Mouse (Mus musculus): ENCODE results near the gene Nr3c2. TPM values are rescaled to one million over a fixed set of nuclear protein-coding genes. Genes with fewer than 3 reads are reported as not detected.

Nr3c2 gene
- polyA plus RNA-seq, 1 experiment from 2014 or later, result 1.4 TPM

GRCm38 (mm10) chr8:76901430-76902204 is 2.4 kb downstream of the Nr3c2 start:
- ATAC-seq, result peak; percentile 96

GRCm38 (mm10) chr8:76902205-76903078 is 3.2 kb downstream of the Nr3c2 start:
- Histone ChIP-seq H3K27ac (ENCODE audit: low read depth, low read length) (no peak overlapping the region), H3K4me3 (ENCODE audit: low read depth, low read length) (peak overlapping the region; percentile 67), H3K9ac (ENCODE audit: low read length) (peak overlapping the region; percentile 46; the same call in 1 of the 2 replicates), H3K36me3 (ENCODE audit: control insufficient read depth, insufficient read depth, low read length) (no peaks in the 10 kb centered on the region), H3K4me2 (ENCODE audit: low read length) (peak overlapping the region; percentile 100), H3K4me1 (ENCODE audit: control insufficient read depth, insufficient read depth, low read length) (peaks cover 2% of the 10 kb centered on the region; the same call in 1 of the 2 replicates), H3K9me3 (replicated peaks; ENCODE audit: control insufficient read depth, low read length) (no peaks in the 10 kb centered on the region), H3K27me3 (replicated peaks; ENCODE audit: control insufficient read depth, insufficient read depth, low read length) (peaks cover 25% of the 10 kb centered on the region)
- ATAC-seq, result no peak; the same call in 1 of the 2 replicates
- no peak for DNase-seq (ENCODE audit: low spot score)
- under 1% methylated on average over 34 of the region's 35 CpGs for WGBS

More at GRCm38 (mm10) chr8:76901430-76902204, 2.4 kb downstream of the Nr3c2 start:
- no peak overlapping the region for H3K27ac ChIP-seq (ENCODE audit: low read depth, low read length)
- H3K9me3 ChIP-seq (replicated peaks; ENCODE audit: control insufficient read depth, low read length), result no peaks in the 10 kb centered on the region
- peaks cover 2% of the 10 kb centered on the region; the same call in 1 of the 2 replicates for H3K4me1 ChIP-seq (ENCODE audit: control insufficient read depth, insufficient read depth, low read length)
- under 1% methylated on average over 34 of the region's 41 CpGs for WGBS
- H3K4me2 ChIP-seq (ENCODE audit: low read length), result peak overlapping the region; percentile 100
- peaks cover 25% of the 10 kb centered on the region for H3K27me3 ChIP-seq (replicated peaks; ENCODE audit: control insufficient read depth, insufficient read depth, low read length)
- peak overlapping the region; percentile 67 for H3K4me3 ChIP-seq (ENCODE audit: low read depth, low read length)
- H3K9ac ChIP-seq (ENCODE audit: low read length), result peak overlapping the region; percentile 56
- no peaks in the 10 kb centered on the region for H3K36me3 ChIP-seq (ENCODE audit: control insufficient read depth, insufficient read depth, low read length)
- DNase-seq (ENCODE audit: low spot score), result peak; percentile 95

GRCm38 (mm10) chr8:76911206-76911605 is 12.0 kb downstream of the Nr3c2 start:
- Histone ChIP-seq H3K4me2 (ENCODE audit: low read length) (no peak overlapping the region), H3K36me3 (ENCODE audit: control insufficient read depth, insufficient read depth, low read length) (no peaks in the 10 kb centered on the region), H3K4me3 (ENCODE audit: low read depth, low read length) (no peak overlapping the region), H3K27me3 (replicated peaks; ENCODE audit: control insufficient read depth, insufficient read depth, low read length) (no peaks in the 10 kb centered on the region), H3K9ac (ENCODE audit: low read length) (no peak overlapping the region), H3K27ac (ENCODE audit: low read depth, low read length) (no peak overlapping the region), H3K9me3 (replicated peaks; ENCODE audit: control insufficient read depth, low read length) (no peaks in the 10 kb centered on the region), H3K4me1 (ENCODE audit: control insufficient read depth, insufficient read depth, low read length) (no peaks in the 10 kb centered on the region)
- no peak for ATAC-seq
- no peak for DNase-seq (ENCODE audit: low spot score)

- Histone ChIP-seq H3K36me3 (ENCODE audit: control insufficient read depth, insufficient read depth, low read length) (no peaks in the 10 kb centered on the region), H3K9me3 (replicated peaks; ENCODE audit: control insufficient read depth, low read length) (no peaks in the 10 kb centered on the region), H3K4me1 (ENCODE audit: control insufficient read depth, insufficient read depth, low read length) (no peaks in the 10 kb centered on the region), H3K27me3 (replicated peaks; ENCODE audit: control insufficient read depth, insufficient read depth, low read length) (no peaks in the 10 kb centered on the region), H3K4me3 (ENCODE audit: low read depth, low read length) (no peak overlapping the region), H3K9ac (ENCODE audit: low read length) (no peak overlapping the region), H3K27ac (ENCODE audit: low read depth, low read length) (no peak overlapping the region), H3K4me2 (ENCODE audit: low read length) (no peak overlapping the region)
- DNase-seq (ENCODE audit: low spot score) (no peak), ATAC-seq (no peak)
- 88% methylated on average over 3 of the region's 3 CpGs for WGBS
Observed at GRCm38 (mm10) chr8:76912678-76913077, 13.4 kb downstream of the Nr3c2 start.

- WGBS, result 83% methylated on average over 4 of the region's 4 CpGs
Observed at GRCm38 (mm10) chr8:76913207-76913606, 14.0 kb downstream of the Nr3c2 start.

GRCm38 (mm10) chr8:76915260-76915659 is 16.0 kb downstream of the Nr3c2 start:
- ATAC-seq (no peak), DNase-seq (ENCODE audit: low spot score) (no peak)
- no peak overlapping the region for H3K4me2 ChIP-seq (ENCODE audit: low read length)
- H3K9me3 ChIP-seq (replicated peaks; ENCODE audit: control insufficient read depth, low read length), result no peaks in the 10 kb centered on the region
- H3K36me3 ChIP-seq (ENCODE audit: control insufficient read depth, insufficient read depth, low read length), result no peaks in the 10 kb centered on the region
- H3K27me3 ChIP-seq (replicated peaks; ENCODE audit: control insufficient read depth, insufficient read depth, low read length), result no peaks in the 10 kb centered on the region
- no peaks in the 10 kb centered on the region for H3K4me1 ChIP-seq (ENCODE audit: control insufficient read depth, insufficient read depth, low read length)
- H3K4me3 ChIP-seq (ENCODE audit: low read depth, low read length), result no peak overlapping the region
- WGBS, result 86% methylated on average over 2 of the region's 2 CpGs
- H3K9ac ChIP-seq (ENCODE audit: low read length), result no peak overlapping the region
- no peak overlapping the region for H3K27ac ChIP-seq (ENCODE audit: low read depth, low read length)

More at GRCm38 (mm10) chr8:76913207-76913606, 14.0 kb downstream of the Nr3c2 start:
- H3K27ac ChIP-seq (ENCODE audit: low read depth, low read length), result no peak overlapping the region
- no peak overlapping the region for H3K4me3 ChIP-seq (ENCODE audit: low read depth, low read length)
- H3K27me3 ChIP-seq (replicated peaks; ENCODE audit: control insufficient read depth, insufficient read depth, low read length), result no peaks in the 10 kb centered on the region
- H3K4me2 ChIP-seq (ENCODE audit: low read length), result no peak overlapping the region
- DNase-seq (ENCODE audit: low spot score) (no peak), ATAC-seq (no peak)
- no peaks in the 10 kb centered on the region for H3K36me3 ChIP-seq (ENCODE audit: control insufficient read depth, insufficient read depth, low read length)
- H3K4me1 ChIP-seq (ENCODE audit: control insufficient read depth, insufficient read depth, low read length), result no peaks in the 10 kb centered on the region
- H3K9ac ChIP-seq (ENCODE audit: low read length), result no peak overlapping the region
- H3K9me3 ChIP-seq (replicated peaks; ENCODE audit: control insufficient read depth, low read length), result no peaks in the 10 kb centered on the region

- WGBS, result 84% methylated on average over 2 of the region's 2 CpGs
- Histone ChIP-seq H3K27ac (ENCODE audit: low read depth, low read length) (no peak overlapping the region), H3K9me3 (replicated peaks; ENCODE audit: control insufficient read depth, low read length) (no peaks in the 10 kb centered on the region), H3K4me2 (ENCODE audit: low read length) (no peak overlapping the region), H3K4me1 (ENCODE audit: control insufficient read depth, insufficient read depth, low read length) (no peaks in the 10 kb centered on the region), H3K9ac (ENCODE audit: low read length) (no peak overlapping the region), H3K36me3 (ENCODE audit: control insufficient read depth, insufficient read depth, low read length) (no peaks in the 10 kb centered on the region), H3K27me3 (replicated peaks; ENCODE audit: control insufficient read depth, insufficient read depth, low read length) (no peaks in the 10 kb centered on the region), H3K4me3 (ENCODE audit: low read depth, low read length) (no peak overlapping the region)
- DNase-seq (ENCODE audit: low spot score) (no peak), ATAC-seq (no peak)
Observed at GRCm38 (mm10) chr8:76919546-76919945, 20.3 kb downstream of the Nr3c2 start.

GRCm38 (mm10) chr8:76924150-76924549 is 24.9 kb downstream of the Nr3c2 start:
- H3K4me2 ChIP-seq (ENCODE audit: low read length), result no peak overlapping the region
- no peaks in the 10 kb centered on the region for H3K36me3 ChIP-seq (ENCODE audit: control insufficient read depth, insufficient read depth, low read length)
- H3K4me1 ChIP-seq (ENCODE audit: control insufficient read depth, insufficient read depth, low read length), result no peaks in the 10 kb centered on the region
- H3K27ac ChIP-seq (ENCODE audit: low read depth, low read length), result no peak overlapping the region
- H3K9ac ChIP-seq (ENCODE audit: low read length), result no peak overlapping the region
- no peaks in the 10 kb centered on the region for H3K9me3 ChIP-seq (replicated peaks; ENCODE audit: control insufficient read depth, low read length)
- no peak overlapping the region for H3K4me3 ChIP-seq (ENCODE audit: low read depth, low read length)
- H3K27me3 ChIP-seq (replicated peaks; ENCODE audit: control insufficient read depth, insufficient read depth, low read length), result no peaks in the 10 kb centered on the region
- 93% methylated on average over 4 of the region's 4 CpGs for WGBS
- ATAC-seq, result no peak
- DNase-seq (ENCODE audit: low spot score), result no peak

Data from forebrain, embryonic 14.5 days (tissue).